Mouse (Mus musculus): ENCODE measurements around the gene Olfr506.
"Not testable (repeated sequence)": the region's sequence is repeated elsewhere in the genome, so short reads cannot be mapped to it uniquely, and the experiment has no call there.

Gene Olfr506

DNA sequence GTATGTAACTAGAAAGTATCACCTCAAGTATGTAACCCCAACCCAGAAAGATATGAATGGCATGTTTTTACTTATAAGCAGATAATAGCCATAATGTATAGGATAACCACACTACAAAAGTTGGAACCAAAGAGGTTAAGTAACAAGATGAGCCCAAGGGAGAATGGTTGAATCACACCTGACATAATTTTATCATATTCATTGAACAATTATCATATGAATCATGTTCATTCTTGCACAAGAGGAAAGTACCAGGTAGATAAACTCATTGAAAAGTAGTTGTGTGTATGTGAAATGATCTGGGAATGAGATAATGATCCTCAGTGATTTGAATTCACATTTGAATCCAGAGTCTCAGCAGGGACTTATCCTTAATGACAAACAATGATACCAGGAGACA, at the start of gene Olfr506:
Gene Olfr506 (plus strand): TSS at position 301 of the 400 bp plus-strand sequence.
- no peak for DNase-seq

DNA sequence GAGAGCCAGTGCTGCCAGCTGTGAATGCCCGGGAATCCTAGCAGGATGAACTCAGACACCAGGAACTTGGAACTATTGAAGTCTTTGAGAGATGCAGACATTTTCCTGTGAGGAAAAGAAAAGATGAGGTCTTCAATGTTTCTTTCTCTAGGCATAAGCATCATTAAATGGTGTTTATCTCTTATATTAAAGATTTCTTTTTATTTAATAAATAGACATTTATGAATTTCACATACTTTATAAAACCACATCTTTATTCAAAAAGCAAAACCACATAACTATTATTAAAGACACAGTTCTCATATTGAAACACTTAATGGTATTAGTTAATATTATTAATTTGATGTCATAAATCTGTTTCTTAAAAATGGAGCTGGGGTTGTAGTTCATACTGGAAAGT, 44.9 kb upstream of the Olfr506 start, which contains the start of gene Olfr504:
Gene Olfr504 (minus strand): TSS at position 101 of the 400 bp plus-strand sequence.
- no peak for DNase-seq

DNA sequence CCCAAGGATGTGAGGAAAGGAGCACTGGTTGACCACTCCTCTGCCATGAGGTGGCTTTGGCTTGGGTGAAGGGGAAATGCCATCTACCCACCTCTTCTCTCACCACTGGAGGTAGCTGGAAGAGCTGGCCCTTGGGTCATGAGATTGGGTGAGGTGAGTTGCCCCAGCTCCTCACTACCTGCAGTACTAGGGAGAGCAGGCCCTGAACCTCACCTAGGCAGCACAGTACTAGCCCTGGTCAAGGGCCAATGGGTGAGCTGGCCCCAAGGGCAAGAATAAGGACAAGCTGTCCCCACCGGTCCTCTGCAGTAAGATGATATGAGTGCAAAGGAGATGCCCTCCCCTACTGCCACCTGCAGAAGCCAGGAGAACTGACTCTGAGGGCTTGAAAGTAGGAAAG, 20.8 kb upstream of the Olfr506 start:
- DNase-seq = no peak

DNA sequence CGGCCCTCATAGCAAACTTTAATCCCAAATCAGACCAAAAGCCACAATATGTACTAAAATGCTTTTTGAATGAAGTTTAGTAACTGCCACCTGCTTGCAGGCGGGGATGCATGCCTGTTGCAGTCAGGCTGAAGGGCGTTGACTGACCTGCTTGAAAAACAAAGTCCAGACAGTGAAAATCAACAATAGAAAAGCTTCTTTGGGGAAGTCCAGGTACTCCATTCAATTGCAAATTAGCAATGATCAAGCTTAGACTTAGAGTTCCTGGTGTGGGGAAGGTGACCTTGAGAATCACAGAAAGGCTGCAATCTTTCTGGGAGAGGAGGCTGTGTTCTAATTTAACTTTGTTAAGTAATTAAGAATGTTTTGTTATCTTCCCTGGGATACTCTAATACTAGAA, 8.7 kb upstream of the Olfr506 start:
- DNase-seq = not testable (repeated sequence)

DNA sequence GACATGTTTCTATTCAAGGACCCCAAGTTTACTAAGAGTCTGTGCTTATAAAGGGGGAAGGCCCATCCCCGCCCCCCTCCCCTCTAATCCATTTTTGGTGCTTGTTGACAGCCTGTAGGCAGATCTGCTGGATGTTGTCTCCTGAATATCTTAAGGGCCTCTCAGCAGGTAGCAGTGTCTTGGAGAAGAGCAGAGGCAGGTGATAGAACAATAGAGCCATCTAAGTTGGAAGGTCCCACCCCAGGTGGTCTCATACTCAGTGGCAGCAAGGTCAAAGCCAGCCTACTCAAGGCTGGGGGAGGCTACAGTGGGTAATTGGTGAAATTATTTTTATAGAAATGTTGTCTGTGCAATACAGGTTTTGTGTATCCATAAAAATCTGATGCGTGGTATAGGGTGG, 3.5 kb downstream of the Olfr506 start:
- no peak for DNase-seq

DNA sequence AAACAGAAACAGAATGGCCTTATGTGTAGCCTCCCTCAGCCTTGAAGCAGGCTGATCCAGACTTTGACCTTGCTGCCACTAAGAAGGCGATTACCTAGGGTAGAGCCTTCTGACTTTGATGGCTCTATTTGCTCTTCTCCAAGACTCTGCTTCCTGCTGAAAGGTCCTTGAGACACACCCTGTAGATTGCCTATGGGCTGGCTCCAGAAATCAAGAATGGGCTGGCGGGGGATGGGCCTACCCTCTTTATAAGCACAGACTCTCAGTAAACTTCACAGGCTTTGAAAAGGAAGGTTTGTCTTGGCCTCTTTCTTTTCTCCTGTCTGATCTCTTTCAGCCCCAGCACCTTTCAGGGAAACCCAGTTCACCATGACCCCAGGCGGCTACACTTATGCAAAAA, 6.2 kb downstream of the Olfr506 start:
- not testable (repeated sequence) for DNase-seq

DNA sequence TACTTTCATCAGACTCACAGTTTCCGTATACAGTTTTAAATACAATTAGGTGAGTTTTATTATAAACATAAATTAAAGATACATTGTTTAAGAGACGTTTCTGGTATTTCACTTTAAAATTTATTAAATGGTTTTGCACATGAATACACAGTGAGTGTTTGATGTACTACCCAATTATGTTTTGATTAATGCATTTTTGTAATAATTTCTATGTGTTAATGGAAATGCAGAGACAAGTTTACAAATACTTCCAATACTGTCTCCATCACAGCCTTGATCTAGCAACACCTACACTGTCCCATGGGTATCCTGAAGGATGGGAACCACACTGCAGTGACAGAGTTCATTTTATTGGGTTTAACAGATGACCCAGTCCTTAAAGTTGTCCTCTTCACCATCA, 10.9 kb downstream of the Olfr506 start, which contains the start of gene Olfr507:
Gene Olfr507 (plus strand): TSS at position 301 of the 400 bp plus-strand sequence.
- DNase-seq = no peak

DNA sequence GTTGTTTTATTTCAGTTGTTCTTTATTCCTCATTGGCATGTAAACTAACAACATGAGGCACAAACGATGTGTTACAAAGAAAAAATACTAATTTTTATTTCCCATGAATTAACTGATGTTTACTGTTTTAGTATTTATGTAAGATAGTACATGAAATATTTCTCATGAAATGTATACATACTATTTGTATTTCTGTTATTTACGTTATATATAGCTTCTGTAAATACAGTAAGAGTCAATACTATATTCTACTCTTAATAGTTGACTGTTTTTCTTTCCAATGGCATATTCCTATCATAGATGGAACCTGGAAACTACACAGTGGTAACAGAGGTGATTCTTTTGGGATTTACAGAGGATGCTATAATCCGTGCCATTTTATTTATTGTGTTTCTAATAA, 19.1 kb downstream of the Olfr506 start, which contains the start of gene Olfr508:
Gene Olfr508 (plus strand): TSS at position 301 of the 400 bp plus-strand sequence.
- no peak for DNase-seq

DNA sequence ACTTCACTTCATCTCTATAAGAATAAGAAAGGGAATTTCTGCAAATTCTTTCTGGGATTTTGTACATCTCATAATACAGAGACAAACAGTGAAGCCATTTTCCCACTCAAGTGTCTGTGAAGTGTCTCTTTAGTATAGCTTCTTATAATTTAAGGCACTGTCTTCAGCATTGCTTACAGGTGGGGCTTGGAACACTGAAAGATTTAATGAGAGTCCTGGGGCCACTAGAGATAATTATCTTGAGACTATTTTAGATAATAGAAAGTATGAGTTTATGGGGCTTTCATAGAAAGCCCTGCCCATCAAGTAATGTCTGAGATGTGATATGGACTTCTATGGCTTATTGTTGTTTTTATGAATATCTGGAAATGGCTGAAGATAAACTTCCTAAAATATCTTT, 41.2 kb downstream of the Olfr506 start, which contains the start of gene Olfr509:
Gene Olfr509 (minus strand): TSS at position 101 of the 400 bp plus-strand sequence.
- DNase-seq = no peak

DNA sequence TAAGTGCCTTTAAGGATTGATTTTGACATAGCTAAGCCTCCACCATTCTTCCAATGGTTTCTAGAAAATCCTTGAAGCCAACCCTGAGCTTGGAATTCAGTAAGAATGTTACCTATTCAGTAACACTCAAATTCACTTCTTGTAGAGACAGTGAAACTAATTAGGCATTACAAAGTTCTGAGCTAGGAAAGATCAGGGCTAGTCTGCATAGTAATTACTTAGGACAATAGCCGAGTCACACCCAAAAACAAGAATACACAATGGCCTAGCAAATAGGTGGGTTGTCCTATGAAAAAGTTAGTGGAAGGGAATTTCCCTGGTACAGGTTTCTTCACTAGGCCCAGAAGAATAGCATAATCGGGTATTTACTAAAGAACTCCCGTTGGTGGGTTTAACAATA, 51.8 kb downstream of the Olfr506 start:
- no peak for DNase-seq

Data from thymus, adult 18-20 months (tissue).